Mouse (Mus musculus): ENCODE data around the gene Tef.

Gene Tef

DNA sequence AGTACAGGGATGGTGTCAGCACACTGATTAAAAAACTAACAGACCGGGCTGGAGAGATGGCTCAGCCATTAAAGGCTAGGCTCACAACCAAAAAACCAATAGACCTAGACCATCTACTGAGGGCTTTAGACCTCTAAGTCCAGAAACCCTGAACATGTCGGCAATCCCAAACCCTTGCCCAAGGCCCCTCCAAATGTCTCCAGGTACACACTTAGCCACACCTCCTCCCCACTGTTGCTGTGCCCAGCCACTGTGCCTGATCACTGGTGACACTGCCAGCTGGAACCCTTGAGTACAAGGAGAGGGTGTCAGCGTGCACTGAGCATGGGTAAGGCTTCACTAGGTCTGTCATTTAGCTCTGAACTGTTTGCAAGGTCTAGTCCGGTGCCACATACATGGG lies 3.8 kb upstream of the Tef start:
- DNase-seq (ENCODE audit: low spot score): no peak

DNA sequence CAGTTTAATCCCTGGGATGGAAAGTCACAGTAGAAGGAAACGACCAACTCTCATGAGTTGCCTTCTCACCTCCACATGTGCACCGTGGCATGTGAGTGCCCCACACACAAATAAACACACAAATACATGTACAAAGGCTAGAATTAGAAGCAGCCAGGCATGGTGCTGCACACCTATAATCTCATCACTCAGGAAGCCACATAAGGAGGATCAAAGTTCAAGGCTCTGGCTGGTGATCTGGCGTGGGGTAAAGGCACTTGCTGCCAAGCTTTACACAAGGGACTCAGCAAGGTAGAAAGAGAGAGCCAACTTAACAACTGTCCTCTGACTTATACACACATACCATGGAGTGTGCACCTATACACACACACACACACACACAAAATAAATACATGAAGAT lies 1.8 kb upstream of the Tef start:
- no peak for DNase-seq (ENCODE audit: low spot score)

DNA sequence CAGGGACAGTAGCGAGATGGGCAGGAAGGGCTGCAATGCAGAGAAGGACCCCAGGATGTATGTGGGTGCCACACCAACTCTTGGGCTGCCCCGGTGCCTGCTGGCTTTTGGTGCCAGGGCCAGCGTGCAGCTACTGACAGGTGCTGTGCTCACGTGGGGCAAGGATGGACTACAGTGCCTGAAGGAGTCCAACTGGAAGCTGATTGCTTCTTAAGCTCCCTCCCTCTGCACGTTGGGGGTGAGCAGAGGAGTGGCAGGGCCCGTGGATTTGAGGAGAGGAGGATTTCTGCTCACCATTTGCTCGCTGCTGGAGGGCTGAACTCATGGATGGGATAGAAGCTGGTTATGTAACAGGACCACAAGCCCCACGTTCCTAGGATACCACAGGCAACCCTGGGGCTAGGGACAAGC lies 725 bp downstream of the Tef start:
- DNase-seq (ENCODE audit: low spot score): no peak

DNA sequence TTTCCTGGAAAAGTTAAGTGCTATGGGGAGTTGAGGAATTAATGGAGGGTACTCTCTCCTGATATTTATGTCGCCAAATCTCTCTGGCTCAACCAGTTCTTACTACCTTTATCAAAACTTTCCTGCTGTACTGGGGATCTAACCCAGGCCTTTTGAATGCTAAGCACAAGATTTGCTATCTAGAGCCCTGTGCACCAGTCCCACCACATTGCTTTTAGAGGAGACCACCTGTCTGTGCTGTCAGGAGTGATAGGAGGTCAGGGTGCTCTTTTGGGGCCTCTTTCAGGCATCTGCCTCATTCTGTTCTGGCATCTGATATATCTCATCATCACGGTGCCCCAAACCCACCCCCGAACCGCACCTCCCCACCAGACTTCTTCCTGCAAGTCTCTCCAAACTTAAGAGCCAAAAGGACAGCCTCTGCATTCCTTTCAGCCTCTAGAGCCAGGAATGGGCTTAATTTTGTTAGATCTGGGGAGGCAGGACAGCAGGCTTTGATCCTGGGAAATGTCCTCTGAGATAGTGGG lies 1.3 kb downstream of the Tef start:
- no peak for DNase-seq (ENCODE audit: low spot score)

DNA sequence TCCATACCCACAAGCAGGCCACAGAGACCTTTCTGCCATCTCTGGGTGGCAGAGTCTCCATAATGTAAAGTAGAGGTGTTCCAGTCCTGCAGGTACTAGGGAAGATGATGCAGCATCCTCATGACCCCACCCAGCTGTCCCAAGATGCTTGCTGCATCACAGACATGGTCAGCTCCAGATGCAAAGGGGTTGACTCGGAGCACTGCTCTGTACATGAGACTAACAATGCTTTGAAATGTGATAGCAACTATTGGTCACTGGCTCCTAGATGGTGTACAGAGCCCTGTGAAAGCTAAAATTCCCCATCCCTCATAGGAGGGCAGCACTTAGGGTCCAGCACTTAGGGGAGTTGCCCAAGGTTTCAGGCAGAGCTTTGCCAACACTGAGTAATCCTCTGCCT lies 2.0 kb downstream of the Tef start:
- no peak for DNase-seq (ENCODE audit: low spot score)

DNA sequence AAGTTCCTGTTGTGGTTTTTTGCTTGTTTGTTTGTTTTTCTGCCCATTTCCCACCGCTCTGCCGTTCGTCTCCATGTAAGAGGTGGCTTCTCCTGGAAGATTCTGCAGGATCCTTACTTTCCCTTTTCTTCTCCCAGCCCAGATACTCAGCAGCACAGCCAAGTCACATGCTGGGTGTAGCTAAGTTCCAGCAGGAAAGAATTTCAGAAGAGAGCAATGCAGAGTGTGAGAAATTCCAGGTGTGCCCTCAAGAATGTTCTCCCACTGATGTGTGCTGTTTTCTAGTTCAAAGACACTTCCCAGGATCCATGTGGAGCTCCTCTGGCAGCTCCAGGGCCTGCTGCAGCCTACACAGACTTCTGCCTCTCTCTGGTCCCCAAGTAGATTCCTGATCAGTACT lies 2.7 kb downstream of the Tef start:
- DNase-seq (ENCODE audit: low spot score): no peak

DNA sequence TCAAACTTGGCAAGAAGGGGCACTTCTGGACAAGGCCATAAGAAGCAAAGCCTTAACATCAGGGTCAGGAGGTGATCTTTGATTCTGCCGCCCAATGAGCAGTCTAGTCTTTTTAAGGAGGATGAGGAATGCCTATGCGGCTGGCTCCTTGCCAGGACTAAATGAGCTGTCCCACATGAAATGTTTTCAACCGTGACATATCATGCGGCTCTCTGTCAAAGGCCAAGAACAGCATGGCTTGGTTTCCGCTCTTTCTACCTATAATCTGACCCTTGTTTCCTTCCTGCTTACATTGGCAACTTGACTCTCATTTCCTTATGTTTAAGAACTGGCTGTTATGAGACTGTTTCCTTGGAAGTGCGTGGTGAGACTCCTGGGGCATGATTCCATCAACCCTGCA lies 3.4 kb downstream of the Tef start:
- peak; percentile 39 for DNase-seq (ENCODE audit: low spot score)

DNA sequence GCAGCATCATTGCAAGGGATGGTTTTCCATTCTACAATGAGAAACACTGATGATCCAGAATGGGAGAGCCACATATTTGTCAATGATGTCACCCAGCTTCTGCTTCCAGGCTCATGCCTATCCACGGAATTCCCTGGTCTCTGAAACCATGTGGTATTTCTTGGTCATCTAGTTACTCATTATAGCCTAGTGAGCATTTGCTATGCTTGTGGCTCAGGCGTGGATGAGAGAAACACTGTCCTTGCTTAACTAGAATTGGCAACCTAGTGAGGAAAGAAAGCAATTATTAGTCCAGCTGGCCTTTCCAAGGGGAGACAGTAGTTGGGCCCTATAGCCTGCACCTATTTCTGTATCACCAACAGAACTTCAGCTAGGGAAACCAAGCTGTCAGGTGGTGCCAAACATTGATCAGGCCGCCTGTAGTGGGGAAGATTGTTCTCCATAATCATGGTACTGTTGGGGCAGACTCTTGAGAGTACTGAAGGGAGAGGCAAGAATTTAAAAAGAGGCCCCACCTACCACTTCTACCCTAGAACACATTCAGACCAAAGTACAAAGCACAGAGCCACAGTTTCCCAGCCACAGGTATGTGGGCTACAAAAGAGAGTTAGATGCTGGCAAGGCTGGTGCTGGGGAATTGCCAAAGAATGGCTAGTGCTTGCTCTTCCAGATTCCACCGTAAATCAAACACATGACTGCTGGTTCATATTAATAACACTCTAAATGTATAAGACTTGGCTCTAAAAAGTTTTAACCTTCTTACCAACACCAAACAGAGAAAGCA lies 4.6 kb downstream of the Tef start:
- DNase-seq (ENCODE audit: low spot score): no peak

DNA sequence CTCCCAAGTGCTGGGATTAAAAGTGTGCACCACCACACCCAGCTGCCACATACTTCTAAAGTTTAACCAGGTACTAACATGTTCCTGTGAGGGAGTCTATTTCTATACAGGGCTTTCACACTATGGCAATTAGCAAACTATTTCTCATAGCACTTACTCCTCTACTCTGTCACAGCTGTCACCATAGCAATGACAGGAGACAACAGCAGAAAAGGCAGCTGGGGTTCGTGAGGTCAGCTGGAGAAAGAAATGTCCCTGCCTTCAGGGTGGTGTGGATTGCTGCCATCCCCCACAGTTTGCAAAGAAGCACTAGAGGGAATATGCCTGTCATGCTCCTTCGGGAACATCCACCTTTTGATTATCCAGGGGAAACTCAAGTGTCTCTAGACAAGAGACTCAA lies 6.6 kb downstream of the Tef start:
- no peak for DNase-seq (ENCODE audit: low spot score)

DNA sequence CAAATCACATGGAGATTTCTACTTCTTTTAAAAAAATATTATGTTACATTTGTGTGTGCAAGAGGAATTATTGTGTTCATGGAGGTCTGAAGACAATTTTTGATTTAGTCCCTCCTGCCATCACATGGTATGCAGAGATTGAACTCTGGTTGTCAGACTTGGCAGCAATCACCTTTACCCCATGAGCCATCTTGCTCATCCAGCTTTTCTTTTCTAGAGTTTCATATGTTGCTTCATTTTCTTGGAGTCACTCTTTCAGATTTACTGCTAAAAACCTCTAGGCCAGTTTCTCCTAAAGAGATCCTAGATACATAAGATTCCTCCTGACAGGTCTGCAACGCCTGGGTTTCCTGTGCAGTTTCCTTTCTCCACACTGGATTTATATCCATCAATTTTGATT lies 7.3 kb downstream of the Tef start:
- no peak for DNase-seq (ENCODE audit: low spot score)

DNA sequence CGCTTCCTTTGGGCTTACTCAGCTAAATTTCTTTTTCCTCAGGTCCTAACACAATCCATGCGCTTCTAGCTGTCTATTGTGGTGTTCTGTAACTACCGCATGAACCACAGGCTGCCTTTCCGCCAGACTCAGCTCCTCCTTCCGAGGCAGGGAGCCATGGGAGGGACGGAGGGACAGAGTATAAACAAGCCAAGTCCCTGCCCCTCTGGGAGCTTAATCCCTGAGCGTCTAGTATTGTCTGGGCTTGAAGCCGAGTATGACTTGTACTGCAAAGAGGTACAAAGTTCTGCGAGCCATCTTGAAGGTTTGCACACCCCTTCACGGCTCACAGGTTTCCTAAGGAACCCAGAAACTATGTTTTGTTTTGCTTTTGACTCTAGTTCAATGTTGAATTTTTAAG lies 7.9 kb downstream of the Tef start:
- DNase-seq (ENCODE audit: low spot score): peak; percentile 95

DNA sequence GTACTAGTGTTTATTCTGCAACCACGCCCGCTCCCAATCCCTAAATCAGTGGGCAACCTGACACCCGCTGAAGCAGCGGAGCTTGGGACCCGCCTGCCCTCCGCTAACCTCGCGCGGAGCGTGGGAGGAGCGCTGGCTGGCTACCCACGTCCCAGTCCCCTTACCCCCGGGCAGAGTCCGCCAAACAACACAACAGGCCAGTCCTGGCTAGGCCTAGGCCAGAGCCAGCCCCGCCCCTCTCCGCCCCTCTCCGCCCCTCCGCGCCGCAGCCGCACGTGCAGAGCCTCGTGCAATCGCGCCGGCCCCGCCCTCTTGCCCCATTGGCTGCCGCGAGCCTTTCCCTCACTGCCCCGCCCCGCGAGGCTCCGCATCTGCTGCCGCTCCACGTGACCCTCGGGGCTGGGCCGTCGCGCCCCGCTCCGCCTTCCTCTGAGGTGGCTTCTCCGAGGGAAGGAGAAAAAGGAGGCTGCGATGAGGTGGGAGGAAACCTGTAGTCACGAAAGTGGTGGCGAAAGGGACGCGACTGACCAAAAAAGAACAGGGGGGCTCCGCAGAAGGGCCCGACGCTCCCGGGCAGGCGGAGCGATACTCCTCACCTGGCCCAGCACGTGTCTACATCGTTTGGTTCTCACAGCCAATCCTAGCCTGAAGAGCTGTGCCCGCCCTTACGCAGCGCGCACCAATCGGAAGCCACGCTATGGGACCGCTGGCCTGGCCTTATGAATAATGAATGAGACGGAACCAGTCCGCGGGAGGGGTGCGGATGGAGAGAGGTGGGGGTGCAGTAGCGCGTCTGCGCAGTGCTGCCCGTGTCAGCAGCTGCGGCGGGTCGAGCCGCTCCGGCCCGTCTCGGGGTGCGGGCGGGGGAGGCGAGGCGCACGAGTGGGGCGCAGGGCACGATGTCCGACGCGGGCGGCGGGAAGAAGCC lies 8.7 kb downstream of the Tef start:
- DNase-seq (ENCODE audit: low spot score): peak; percentile 100

DNA sequence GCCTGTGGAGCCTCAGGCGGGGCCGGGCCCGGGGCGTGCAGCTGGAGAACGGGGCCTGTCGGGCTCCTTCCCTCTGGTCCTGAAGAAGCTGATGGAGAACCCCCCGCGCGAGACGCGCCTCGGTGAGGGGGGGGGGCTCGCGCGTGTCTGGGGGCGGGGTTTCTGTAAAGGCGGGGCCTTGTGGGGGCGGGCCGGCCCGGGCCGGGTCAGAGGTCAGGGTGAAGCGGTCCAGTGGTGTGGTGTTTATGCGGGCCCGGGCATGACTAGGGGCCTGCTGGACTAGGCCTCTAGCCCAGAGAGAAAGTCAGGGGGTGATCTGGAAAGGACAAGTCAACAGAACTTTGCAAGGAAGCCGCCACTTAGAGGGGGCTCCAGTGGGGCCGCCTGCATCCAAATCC lies 9.4 kb downstream of the Tef start:
- no peak for DNase-seq (ENCODE audit: low spot score)

DNA sequence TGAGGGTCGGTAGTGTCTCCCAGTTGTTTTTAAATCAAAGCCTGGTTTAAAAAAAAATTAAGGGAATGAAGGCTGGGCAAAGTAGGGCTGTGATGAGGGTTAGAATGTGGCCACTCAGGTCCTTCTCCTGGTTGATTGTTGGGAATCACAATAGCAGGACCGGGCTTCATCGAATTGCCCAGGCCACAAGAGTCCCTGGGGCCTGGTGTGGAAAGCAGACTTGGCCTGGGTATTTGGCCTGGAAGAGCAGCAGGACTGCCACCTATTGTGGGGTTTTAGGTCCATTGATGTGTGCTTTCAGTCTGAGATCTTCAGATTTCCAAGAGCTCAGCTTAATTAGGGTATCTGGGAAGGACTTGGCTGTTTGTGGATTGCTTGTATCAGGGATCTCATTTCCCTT lies 10.1 kb downstream of the Tef start:
- DNase-seq (ENCODE audit: low spot score): peak; percentile 78

DNA sequence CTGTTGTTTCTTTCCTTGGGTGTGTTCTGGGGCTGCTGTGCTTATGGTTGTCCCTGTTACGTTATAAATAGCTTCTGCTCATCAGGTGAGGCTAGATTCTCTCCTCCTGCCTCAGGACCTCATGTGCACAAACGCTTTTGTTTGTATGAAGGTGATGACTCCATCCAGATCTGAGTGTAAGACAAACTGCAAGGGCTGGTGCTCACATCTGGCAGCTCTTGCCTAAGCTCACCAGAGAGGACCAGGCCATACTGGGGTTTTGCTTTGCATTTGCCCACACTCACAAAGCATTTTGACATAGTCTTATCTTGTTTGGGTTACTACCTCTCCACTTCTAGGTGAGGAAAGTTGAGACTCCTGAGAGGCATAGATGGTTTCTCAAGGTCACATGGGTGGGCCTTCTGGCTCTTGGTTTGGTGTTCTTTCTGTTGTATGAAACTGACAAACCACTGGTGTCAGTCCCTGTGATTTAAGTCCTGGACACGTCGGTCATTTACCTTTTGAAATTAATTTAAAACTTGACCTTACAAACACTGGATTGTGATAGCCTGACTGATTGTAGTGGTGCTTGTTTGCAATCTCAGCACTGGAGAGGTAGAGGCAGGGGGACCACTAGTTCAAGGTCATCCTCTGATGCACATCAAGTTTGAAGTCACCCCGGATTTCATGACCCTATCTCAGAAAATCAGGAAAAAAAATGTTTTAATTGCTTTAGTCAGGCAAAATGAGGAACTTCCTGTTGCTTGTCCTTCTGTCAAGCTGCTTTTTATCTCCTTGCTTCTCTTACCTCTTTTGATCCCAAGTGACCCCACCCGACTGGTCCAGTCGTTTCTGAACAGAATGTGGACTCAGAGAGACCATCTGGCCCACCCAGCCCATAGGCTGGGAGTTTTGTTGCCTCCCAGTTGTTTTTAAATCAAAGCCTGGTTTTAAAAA lies 10.7 kb downstream of the Tef start:
- peak; percentile 65 for DNase-seq (ENCODE audit: low spot score)

DNA sequence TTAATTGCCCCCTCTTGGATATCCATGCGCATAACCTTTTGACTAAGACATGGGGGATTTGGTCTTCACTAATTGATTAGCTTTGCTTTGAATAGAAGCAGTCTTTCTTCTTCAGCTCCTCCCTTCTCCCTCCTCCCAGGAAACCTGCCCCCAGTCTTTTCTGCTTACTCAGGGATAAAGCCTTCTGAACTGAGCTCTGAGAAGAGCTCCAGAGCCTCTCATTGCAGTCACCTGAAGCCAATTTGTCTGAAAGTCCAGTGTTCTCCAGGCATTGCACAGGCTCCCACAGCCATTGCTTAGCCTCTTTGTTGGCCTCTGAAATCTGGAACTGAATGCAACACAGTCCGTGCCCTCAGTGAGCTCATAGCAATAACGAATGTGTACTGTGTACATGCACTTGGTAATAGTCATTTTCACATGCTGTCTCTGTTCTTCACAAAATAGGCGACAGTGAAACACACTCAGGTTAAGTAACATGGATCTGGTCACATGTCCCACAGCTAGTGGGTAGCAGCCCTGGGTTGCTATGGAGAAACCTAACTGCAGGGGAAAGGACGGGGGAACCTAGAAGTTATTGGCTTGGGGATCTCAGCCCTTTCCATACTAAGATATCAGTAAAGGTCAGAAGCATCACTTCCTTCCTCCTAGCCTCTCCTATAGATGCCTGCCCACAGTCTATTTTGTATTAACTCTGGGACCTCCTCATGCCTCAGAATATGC lies 11.9 kb downstream of the Tef start:
- peak; percentile 70 for DNase-seq (ENCODE audit: low spot score)

DNA sequence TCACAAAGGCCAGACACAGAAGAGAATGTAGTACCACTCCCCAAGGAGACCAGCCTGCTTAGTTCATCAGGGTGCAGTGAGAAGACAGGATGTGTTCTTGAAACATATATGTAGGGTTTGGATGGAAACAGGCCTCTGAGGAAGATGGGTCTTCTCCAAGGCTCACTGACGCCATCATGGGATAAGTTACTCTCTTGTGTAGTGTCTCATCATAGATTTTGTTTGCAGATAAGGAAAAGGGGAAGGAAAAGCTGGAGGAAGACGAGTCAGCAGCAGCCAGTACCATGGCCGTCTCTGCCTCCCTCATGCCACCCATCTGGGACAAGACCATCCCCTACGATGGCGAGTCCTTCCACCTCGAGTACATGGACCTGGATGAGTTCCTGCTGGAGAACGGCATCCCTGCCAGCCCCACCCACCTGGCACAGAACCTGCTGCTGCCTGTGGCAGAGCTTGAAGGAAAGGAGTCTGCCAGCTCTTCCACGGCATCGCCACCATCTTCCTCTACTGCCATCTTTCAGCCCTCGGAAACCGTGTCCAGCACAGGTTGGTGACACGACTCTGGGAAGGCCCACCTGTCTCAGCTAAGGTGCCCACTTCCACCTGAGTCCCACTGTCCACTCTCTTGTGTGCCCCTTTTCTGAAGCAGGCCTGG lies 12.6 kb downstream of the Tef start:
- DNase-seq (ENCODE audit: low spot score): peak; percentile 33

DNA sequence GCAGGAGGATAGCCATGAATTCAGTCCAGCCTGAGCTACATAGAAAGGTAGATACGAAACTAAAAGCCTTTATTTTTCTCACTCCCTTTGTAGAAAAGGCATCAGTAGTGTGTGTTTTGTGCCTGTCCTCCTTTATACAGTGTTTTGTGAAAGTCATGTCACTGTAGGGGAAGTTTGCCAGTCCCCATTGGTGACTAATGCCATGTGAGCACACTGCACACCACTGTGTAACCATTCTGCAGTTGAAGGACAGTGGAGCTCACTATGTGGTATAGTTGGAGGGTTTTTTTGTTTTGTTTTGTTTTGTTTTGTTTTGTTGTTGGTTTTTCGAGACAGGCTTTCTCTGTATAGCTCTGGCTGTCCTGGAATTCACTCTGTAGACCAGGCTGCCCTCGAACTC lies 16.2 kb downstream of the Tef start:
- no peak for DNase-seq (ENCODE audit: low spot score)

DNA sequence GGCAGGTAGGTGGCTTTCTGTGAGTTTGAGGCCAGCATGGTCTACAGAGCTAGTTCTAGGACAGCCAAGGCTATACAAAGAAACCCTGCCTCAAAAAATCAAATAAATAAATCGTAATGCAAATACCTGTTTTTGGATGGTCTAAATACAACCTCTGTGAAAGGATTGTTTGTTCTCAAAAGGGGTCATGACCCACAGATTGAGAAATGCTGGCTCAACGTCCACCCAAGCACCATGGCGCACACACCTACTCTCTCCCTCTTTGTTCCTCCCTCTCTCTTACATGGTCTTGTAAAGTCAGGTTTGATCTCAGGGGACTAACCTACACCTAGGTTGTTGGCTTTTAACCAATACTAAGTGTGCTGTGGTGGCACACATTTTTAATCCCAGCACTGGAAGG lies 20.4 kb downstream of the Tef start:
- no peak for DNase-seq (ENCODE audit: low spot score)

DNA sequence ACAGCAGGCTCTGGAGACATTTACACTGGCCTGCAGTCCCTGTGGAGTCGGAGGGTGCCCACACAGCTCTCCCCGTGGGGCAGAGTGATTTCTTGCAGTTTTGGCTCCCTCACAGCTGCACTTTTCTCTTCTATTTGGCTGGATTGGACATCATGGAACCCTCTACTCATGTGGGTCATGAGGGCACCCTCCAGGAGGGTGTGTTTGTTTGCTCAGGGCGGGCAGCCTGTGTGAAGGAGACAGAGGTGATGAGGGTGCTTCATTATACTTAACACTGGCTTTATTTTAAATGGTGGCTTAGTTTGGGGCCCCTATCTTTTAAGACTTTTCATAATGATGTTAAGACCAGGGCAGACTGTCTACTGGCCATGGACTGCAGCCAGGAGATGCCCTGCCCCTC lies 22.6 kb downstream of the Tef start:
- no peak for DNase-seq (ENCODE audit: low spot score)

All from MN1 (cell line).